Mouse (Mus musculus) stomach, embryonic 16.5 days (tissue): Measurements from ENCODE around the gene Catip. TPM values are rescaled to one million over a fixed set of nuclear protein-coding genes. Genes with fewer than 3 reads are reported as not detected.
"Not testable (repeated sequence)": the region's sequence is repeated elsewhere in the genome, so short reads cannot be mapped to it uniquely, and the experiment has no call there.

Source experiments
- ATAC-seq: fragments of 200-750 bp; cut with Nextera tagmentation; 2 replicates; pipeline ENCODE4 v1.8.0; 2017; ENCODE audit warnings: moderate number of reproducible peaks, moderate TSS enrichment; ENCODE audit not compliant: insufficient read depth, low FRiP score
- H3K27ac ChIP-seq: fragments of 300-500 bp; sonication (generic); 2 replicates; pipeline ENCODE4 v1.5.1; 2014; ENCODE audit warnings: low read length
- H3K27me3 ChIP-seq: fragments of 300-500 bp; sonication (generic); 2 replicates; pipeline ENCODE4 v1.6.1; 2014; ENCODE audit warnings: low read length, control low read depth, mixed read lengths; ENCODE audit not compliant: control insufficient read depth, insufficient read depth
- H3K36me3 ChIP-seq: fragments of 300-500 bp; sonication (generic); 2 replicates; pipeline ENCODE4 v1.6.1; 2014; ENCODE audit warnings: low read length; ENCODE audit not compliant: control insufficient read depth, insufficient read depth
- H3K4me1 ChIP-seq: fragments of 300-500 bp; sonication (generic); 2 replicates; pipeline ENCODE4 v1.6.1; 2014; ENCODE audit warnings: low read length, control low read depth, mixed read lengths; ENCODE audit not compliant: control insufficient read depth, insufficient read depth
- H3K4me2 ChIP-seq: fragments of 300-500 bp; sonication (generic); 2 replicates; pipeline ENCODE4 v1.6.1; 2014; ENCODE audit warnings: low read depth, low read length, mixed read lengths
- H3K4me3 ChIP-seq: fragments of 300-500 bp; sonication (generic); replicated peaks from 2 replicates; pipeline ENCODE4 v1.5.1; 2014; ENCODE audit warnings: mild to moderate bottlenecking, low read length
- H3K9ac ChIP-seq: fragments of 300-500 bp; sonication (generic); 2 replicates; pipeline ENCODE4 v1.6.1; 2014; ENCODE audit warnings: low read length
- H3K9me3 ChIP-seq: fragments of 300-500 bp; sonication (generic); replicated peaks from 2 replicates; pipeline ENCODE4 v1.6.1; 2016; ENCODE audit warnings: low read length, control low read depth; ENCODE audit not compliant: control insufficient read depth
- WGBS: fragments of 180-500 bp; shearing (Covaris S2); extraction: QIAGEN DNeasy Blood & Tissue Kit; methylation state at CpG from one replicate; pipeline ENCODE4 v1.1.7; 2014; 5-methylcytosine and 5-hydroxymethylcytosine counted together
- polyA plus RNA-seq: library from polyadenylated mRNA; unstranded; fragments of >200 nt; fragmentation: Nextera tagmentation; extraction: Ambion mirVana; gene quantifications from 2 replicates; pipeline ENCODE4 v1.2.1, GENCODE M21; 2015

Catip gene
- 0.66 and 0.77 TPM in 2 replicates for polyA plus RNA-seq

DNA sequence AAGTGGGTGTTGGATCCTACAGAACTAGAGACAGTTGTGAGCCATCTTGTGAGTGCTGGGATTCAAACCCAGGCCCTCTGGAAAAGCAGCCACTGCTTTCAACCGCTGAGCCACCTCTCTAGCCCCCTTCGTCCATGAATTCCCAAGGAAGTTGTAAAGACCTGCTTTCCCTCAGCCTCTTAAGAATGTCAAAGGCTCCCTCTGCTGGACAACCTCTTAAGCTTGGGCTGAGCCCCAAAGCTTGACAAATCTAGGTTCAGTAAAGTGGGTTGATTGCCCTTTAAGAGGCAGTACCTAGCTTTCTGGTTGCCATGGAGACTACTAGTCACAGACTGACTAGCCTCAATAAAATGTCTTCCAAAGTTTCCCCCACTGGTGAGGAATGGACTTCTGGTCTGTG is at the start of gene Catip:
Gene Catip, plus strand, starts transcription at position 297 of the 400 bp plus-strand sequence.
- peak within 1 kb of the TSS; percentile 39 for H3K9ac ChIP-seq
- no peaks in the 10 kb centered on the region for H3K36me3 ChIP-seq
- peaks cover 6% of the 10 kb centered on the region for H3K4me1 ChIP-seq
- H3K27ac ChIP-seq, result no peak within 1 kb of the TSS
- H3K9me3 ChIP-seq, result no peaks in the 10 kb centered on the region
- WGBS, result 6% methylated on average over 2 of the region's 2 CpGs
- H3K4me3 ChIP-seq, result no peak within 1 kb of the TSS
- H3K4me2 ChIP-seq, result no peak within 1 kb of the TSS
- ATAC-seq, result peak; percentile 71; the same call in 1 of the 2 replicates
- no peaks in the 10 kb centered on the region for H3K27me3 ChIP-seq

DNA sequence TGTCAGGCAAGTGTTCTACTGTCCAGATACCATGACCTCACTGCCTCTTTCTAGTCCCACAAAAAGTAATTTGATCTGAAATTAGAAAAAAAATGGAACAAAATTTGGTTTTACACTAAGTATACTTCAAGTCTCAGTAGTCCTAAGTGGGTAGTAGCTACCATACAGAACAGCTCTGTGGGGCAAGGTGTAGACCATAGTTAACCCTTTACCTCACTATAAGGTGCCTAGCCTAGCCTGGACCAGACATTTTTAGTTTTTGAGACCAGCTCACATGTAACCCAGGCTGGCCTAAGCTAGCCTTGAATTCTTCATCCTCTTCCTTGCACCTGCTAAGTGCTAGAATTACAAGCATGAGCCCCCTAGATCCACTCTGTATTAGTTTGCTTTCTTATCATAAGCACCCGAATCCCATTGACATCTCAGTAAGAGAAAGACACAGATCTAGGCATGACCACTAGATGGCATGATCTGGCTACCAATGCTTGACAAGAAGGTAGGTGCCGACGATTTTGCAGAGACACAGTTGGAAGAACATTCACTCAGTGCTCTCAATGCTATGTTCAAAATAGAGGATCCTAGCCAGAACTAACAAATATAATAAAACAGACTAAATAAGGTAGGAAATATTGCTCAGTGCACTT is 48.7 kb upstream of the Catip start:
- H3K9ac ChIP-seq, result no peak overlapping the region
- no peaks in the 10 kb centered on the region for H3K9me3 ChIP-seq
- WGBS, result 1% methylated on average over 3 of the region's 3 CpGs

DNA sequence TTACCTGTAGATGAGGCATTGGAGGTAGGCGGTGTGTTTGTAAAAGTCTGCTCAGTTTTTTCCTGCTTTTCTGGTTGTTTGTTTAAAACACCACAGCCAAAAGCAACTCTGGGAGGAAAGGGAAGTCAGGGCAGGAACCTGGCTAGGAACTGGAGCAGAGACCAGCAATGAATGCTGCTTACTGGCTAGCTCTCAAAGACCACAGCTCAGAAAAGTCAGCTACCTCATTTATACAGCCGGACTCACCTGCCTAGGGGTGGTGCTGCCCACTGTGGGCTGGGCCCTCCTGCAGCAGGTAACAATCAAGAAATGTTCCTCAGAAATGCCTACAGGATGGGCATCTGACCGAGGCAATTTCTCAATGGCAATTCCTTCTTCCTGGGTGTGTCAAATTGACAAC is 47.1 kb upstream of the Catip start:
- Histone ChIP-seq H3K9me3 (no peaks in the 10 kb centered on the region), H3K4me3 (no peak overlapping the region), H3K4me2 (no peak overlapping the region), H3K4me1 (peaks cover 3% of the 10 kb centered on the region), H3K9ac (no peak overlapping the region), H3K36me3 (no peaks in the 10 kb centered on the region), H3K27me3 (no peaks in the 10 kb centered on the region), H3K27ac (no peak overlapping the region)
- WGBS, result 76% methylated on average over 3 of the region's 3 CpGs
- ATAC-seq, result no peak

More for the DNA sequence above, 48.7 kb upstream of the Catip start:
- H3K27ac ChIP-seq, result no peak overlapping the region
- ATAC-seq, result peak; percentile 35
- H3K4me3 ChIP-seq, result no peak overlapping the region
- no peaks in the 10 kb centered on the region for H3K36me3 ChIP-seq
- peaks cover 13% of the 10 kb centered on the region for H3K4me1 ChIP-seq
- no peak overlapping the region for H3K4me2 ChIP-seq
- no peaks in the 10 kb centered on the region for H3K27me3 ChIP-seq

DNA sequence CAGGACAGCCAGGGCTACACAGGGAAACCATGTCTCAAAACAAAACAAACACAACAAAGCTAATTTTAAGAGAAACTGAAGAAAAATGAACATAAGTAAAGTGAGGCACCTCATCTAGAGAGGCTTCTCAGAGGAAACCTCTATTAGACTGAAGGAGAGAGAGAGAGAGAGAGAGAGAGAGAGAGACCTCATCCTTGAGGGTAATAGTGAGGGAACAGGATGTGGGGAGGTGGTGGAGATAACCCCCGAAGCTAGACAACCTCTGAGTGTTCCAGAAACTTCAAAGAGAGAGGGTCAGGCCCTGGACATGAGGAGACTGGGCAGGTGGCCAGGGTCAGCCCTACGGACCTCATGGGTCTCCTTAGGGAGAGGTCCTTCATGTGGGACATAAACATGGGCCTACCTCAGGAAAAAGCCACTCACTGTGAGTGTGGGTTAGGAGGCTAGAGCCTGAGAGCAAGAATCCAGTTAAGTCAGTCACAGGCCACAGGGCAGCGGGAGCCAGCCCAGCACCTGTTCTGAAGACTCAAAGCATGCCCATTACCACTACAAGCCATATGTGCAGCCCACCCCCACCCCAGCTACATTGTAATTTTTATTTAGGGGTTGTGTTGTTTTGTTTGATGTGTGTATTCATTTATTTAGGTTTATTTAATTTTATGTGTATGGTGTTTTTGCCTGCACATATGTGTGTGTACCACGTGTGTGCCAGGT is 45.6 kb upstream of the Catip start:
- Histone ChIP-seq H3K4me2 (no peak overlapping the region), H3K9me3 (no peaks in the 10 kb centered on the region), H3K27ac (no peak overlapping the region), H3K27me3 (no peaks in the 10 kb centered on the region), H3K4me1 (no peaks in the 10 kb centered on the region), H3K4me3 (no peak overlapping the region), H3K9ac (no peak overlapping the region), H3K36me3 (no peaks in the 10 kb centered on the region)
- WGBS, result 74% methylated on average over 4 of the region's 4 CpGs
- ATAC-seq, result no peak

DNA sequence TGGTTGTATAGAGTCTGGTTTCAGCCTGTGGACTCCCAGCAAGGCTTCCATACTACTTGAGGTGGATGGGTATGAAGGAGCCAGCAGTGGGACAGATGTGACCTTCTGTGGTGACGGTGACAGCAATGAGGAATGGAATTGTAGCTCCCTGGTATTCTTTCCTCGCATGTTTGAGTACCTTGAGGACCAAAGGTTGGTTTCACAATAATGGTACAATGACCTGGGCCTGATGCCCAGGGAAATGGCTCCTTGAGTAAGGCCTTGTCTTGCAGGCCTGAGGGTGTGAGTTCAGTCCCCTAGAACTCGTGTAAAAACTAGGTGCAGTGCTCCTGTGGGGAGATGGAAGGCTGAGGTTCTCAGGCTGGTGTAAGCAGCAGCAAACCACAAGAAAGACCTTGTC is 43.2 kb upstream of the Catip start:
- no peak overlapping the region for H3K4me3 ChIP-seq
- no peak overlapping the region for H3K9ac ChIP-seq
- no peak overlapping the region for H3K27ac ChIP-seq
- H3K27me3 ChIP-seq, result no peaks in the 10 kb centered on the region
- H3K36me3 ChIP-seq, result no peaks in the 10 kb centered on the region
- no peak for ATAC-seq
- no peaks in the 10 kb centered on the region for H3K9me3 ChIP-seq
- WGBS, result 93% methylated on average over 3 of the region's 3 CpGs
- H3K4me2 ChIP-seq, result no peak overlapping the region
- no peaks in the 10 kb centered on the region for H3K4me1 ChIP-seq

DNA sequence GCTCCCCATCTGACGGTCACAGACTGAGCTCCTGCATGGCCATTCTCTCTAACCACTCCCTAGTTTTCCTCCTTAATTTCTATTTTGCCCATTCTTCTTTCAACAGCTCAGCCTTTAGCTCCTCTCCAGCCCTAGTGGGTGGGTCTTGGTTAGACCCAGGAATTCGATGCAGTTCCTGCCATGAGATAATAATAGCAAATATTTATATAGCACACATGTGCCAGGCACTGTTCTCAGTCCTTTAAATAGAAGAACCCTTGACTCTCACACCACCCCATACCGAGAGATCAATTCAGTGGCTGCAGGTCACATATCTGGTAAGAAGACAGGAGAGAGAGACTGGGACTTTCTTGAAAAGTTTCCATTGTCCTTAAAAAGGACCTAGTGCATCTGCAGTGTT is 40.5 kb upstream of the Catip start:
- 40% methylated on average over 3 of the region's 3 CpGs for WGBS
- H3K4me1 ChIP-seq, result no peaks in the 10 kb centered on the region
- no peaks in the 10 kb centered on the region for H3K27me3 ChIP-seq
- H3K4me2 ChIP-seq, result no peak overlapping the region
- no peak overlapping the region for H3K9ac ChIP-seq
- H3K4me3 ChIP-seq, result no peak overlapping the region
- H3K27ac ChIP-seq, result peak overlapping the region; percentile 2; the same call in 1 of the 2 replicates
- H3K36me3 ChIP-seq, result no peaks in the 10 kb centered on the region
- peak; percentile 79; the same call in 1 of the 2 replicates for ATAC-seq
- no peaks in the 10 kb centered on the region for H3K9me3 ChIP-seq

DNA sequence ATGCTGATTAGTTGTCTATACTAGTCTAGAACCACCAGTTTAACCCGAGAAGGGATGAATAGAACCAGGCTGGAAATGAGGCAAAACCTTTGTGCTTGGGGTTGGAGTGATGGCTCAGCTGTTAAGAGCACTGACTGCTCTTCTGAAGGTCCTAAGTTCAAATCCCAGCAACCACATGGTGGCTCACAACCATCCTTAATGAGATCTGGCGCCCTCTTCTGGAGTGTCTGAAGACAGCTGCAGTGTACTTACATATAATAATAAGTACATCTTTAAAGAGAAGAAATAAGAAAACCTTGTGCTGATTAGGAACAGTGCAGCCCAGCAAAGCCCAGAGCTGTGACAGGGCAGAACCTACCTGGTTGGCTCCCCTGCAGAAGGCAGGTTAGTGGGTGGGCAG is 35.0 kb upstream of the Catip start:
- not testable (repeated sequence) for H3K27me3 ChIP-seq, H3K4me3 ChIP-seq, H3K9me3 ChIP-seq, H3K4me2 ChIP-seq, H3K9ac ChIP-seq, H3K27ac ChIP-seq, ATAC-seq, H3K36me3 ChIP-seq
- 83% methylated on average over 2 of the region's 2 CpGs for WGBS
- H3K4me1 ChIP-seq, result peaks cover 13% of the 10 kb centered on the region

DNA sequence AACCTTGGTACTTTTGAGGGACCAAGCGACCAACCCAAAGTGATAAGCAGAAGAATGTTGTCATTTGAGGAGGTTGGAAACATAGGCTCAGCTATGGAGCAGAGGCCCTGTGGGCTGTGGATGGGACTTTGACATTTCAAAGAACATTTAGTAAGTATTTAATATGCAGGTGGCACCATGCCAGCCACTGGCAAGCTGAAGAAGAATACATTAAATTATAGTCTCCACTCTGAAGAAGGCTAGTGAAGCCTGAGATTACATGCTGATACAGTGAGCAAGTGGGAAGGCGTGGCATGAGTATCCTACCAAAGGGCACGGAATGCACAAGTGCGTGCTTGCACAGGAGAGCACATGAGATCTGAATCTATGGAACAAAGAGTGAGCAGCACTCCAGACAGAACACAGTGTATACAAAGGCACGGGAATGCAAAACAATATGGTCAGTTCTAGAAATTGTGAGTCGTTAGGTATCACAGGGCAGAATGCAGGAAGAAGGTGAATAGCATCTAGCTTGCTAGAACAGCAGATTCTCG is 31.9 kb upstream of the Catip start:
- WGBS, result 59% methylated on average over 7 of the region's 7 CpGs
- Histone ChIP-seq H3K4me2 (no peak overlapping the region), H3K36me3 (no peaks in the 10 kb centered on the region), H3K4me3 (no peak overlapping the region), H3K27me3 (no peaks in the 10 kb centered on the region), H3K4me1 (peaks cover 25% of the 10 kb centered on the region), H3K9me3 (no peaks in the 10 kb centered on the region), H3K27ac (peak overlapping the region; percentile 77), H3K9ac (no peak overlapping the region)
- no peak for ATAC-seq

DNA sequence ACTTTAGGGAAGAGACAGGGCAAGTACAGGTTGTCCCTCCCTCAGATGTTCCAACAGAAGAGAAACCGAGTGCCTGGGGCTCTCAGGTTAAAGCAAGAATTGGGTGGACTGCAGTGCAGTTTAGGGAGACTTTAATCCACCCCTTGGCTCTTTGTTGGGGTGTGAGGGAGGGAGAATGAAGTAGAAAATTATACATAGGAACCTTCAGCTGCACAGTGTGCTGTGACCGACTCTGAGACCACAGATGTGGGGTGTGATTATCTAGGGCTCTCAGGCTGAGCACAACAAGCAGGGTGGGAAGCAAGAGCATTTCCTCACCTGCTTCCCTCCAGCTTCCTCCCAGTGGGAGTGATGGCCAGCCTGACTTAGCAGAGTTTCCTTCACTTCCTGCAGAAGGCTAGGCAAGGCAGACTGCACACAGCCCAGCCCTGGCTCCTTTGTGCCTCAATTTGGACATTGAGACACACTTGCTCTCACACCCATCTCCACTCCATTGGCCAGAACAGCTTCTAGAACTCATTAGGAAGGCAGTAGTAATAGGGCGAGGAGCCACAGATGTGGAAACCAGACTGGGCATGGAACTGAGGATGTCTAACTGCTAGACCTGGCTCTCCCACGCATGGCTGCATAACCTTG is 30.7 kb upstream of the Catip start:
- H3K36me3 ChIP-seq, result no peaks in the 10 kb centered on the region
- no peaks in the 10 kb centered on the region for H3K27me3 ChIP-seq
- H3K9me3 ChIP-seq, result no peaks in the 10 kb centered on the region
- H3K9ac ChIP-seq, result no peak overlapping the region
- ATAC-seq, result no peak
- 53% methylated on average over 4 of the region's 4 CpGs for WGBS
- H3K4me3 ChIP-seq, result no peak overlapping the region
- H3K4me2 ChIP-seq, result no peak overlapping the region
- H3K4me1 ChIP-seq, result peaks cover 25% of the 10 kb centered on the region
- H3K27ac ChIP-seq, result peak overlapping the region; percentile 77
